Mouse (Mus musculus) lung, postnatal 4 days (tissue): ENCODE measurements around the gene Arsb.

ENCODE experiments used
- DNase-seq, 2 experiments: peaks; one replicate each; pipeline ENCODE4 v3.0.0; 2021

Gene Arsb

GRCm38 (mm10) chr13:93771588-93772278 is at the start of gene Arsb:
Gene Arsb (plus strand): TSS chr13:93771630.
- peak; percentile 88 to 90 for DNase-seq

GRCm38 (mm10) chr13:93721916-93722315 is 49.5 kb upstream of the Arsb start:
- DNase-seq = no peak

GRCm38 (mm10) chr13:93723455-93723854 is 48.0 kb upstream of the Arsb start:
- no peak for DNase-seq

- DNase-seq = peak in 1 of 2 experiments; percentile 9
Observed at GRCm38 (mm10) chr13:93724206-93724605, 47.2 kb upstream of the Arsb start.

GRCm38 (mm10) chr13:93735131-93735636 is 36.2 kb upstream of the Arsb start:
- no peak for DNase-seq

GRCm38 (mm10) chr13:93744118-93744517 is 27.3 kb upstream of the Arsb start:
- no peak for DNase-seq

- DNase-seq = no peak
Observed at GRCm38 (mm10) chr13:93752597-93753400, 18.6 kb upstream of the Arsb start.

- no peak for DNase-seq
Observed at GRCm38 (mm10) chr13:93755084-93755483, 16.3 kb upstream of the Arsb start.

GRCm38 (mm10) chr13:93756674-93757073 is 14.8 kb upstream of the Arsb start:
- no peak for DNase-seq

- no peak for DNase-seq
Observed at GRCm38 (mm10) chr13:93757514-93757913, 13.9 kb upstream of the Arsb start.

- DNase-seq = no peak
Observed at GRCm38 (mm10) chr13:93758149-93758898, 13.1 kb upstream of the Arsb start.

- no peak for DNase-seq
Observed at GRCm38 (mm10) chr13:93761831-93762230, 9.6 kb upstream of the Arsb start.

GRCm38 (mm10) chr13:93762879-93763278 is 8.6 kb upstream of the Arsb start:
- DNase-seq = no peak

GRCm38 (mm10) chr13:93764321-93764973 is 7.0 kb upstream of the Arsb start:
- DNase-seq = no peak

GRCm38 (mm10) chr13:93771031-93771587 is 321 bp upstream of the Arsb start:
- no peak for DNase-seq

GRCm38 (mm10) chr13:93772279-93772636 is 828 bp downstream of the Arsb start:
- DNase-seq = no peak

GRCm38 (mm10) chr13:93772861-93773260 is 1.4 kb downstream of the Arsb start:
- no peak for DNase-seq

GRCm38 (mm10) chr13:93773704-93774315 is 2.4 kb downstream of the Arsb start:
- DNase-seq = no peak

GRCm38 (mm10) chr13:93782823-93783222 is 11.4 kb downstream of the Arsb start:
- DNase-seq = no peak

- DNase-seq = no peak
Observed at GRCm38 (mm10) chr13:93785329-93785728, 13.9 kb downstream of the Arsb start.

- DNase-seq = no peak
Observed at GRCm38 (mm10) chr13:93786051-93786450, 14.6 kb downstream of the Arsb start.

- DNase-seq = peak in 1 of 2 experiments; percentile 32
Observed at GRCm38 (mm10) chr13:93787647-93788046, 16.2 kb downstream of the Arsb start.
